Mouse (Mus musculus) embryo, embryonic 11.5 days (tissue): ENCODE measurements around the gene Lrriq1.

Experiments used
- DNase-seq: peaks from one replicate; pipeline ENCODE4 v3.0.0-alpha.2; 2012; ENCODE audit warnings: low read depth, low spot score

Lrriq1 gene

GRCm38 (mm10) chr10:103235707-103236459 lies at the start of gene Lrriq1:
Gene Lrriq1 (minus strand): TSS chr10:103236322.
- DNase-seq = peak; percentile 53

DNA sequence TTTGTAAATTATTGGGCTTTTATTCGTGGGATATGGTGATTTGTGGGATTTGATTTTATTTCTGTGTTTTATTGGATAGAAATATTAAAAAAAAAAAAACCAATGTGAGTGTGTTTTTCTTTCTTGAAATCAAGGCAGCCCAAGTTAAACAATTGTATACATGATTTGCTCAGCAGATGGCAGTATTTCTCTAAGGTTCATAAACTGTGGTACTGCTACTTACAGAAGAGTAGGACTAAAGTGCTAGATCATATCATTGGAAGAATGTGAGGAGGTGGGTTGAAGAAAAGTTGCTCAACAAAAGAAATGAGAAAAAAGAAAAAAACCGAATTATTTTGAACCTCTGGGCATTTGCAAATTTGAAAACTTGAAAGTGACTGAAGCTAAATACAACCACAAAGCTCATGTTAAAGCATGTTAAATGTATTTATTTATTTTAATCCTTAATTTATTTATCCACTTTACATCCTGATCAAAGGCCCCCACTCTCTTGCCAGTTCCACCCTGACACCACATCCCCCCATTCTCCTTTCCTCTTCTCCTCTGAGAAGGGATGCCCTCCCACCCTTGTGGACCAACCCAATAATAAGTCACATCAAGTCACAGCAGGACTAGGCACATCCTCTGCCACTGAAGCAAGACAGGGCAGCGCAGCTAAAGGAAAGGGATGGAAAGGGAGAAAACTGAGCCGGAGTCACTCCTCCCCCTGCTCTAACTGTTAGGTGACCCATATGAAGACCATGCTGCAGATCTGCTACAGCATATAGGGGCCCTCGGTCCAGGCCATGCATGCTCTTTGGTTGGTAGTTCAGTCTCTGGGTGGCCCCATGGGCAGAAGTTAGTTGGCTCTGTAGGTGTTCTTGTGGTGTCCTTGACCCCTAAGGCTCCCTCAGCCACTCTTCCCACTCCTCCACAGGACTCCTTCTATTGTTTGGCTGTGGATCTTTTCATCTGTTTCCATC lies 18.0 kb upstream of the Lrriq1 start:
- DNase-seq = peak; percentile 43

DNA sequence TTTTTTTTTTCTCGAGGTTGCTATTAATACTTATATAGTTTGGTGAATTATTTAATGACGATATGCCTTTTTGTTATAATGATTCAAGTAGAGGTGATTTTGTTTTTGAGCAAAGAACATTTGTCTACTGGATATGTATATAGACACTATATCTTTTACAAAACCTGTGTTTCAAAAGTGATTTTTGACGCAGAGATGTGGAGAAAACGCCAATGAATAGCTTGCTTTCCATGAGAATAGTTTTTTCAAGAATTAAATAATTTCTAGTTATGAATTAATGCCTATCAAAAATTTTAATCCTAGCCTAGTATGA lies 294 bp upstream of the Lrriq1 start:
- DNase-seq = no peak

DNA sequence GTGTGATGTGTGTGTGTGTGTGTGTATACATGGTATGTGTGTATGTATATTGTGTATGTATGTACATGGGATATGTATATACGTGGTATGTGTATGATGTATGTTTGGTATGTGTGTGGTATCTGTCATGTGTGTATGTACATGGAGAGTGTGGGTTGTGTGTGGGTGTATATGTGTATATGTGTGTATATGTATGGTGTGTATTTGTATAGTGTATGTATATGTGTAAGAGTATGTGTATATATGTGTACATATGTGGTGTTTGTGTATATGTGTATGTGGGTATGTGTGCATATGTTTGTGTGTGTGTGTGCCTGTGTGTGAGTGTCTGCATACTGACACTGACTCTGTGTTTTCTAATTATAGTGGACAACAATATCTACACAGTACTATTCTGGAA lies 9.5 kb downstream of the Lrriq1 start:
- DNase-seq = no peak

DNA sequence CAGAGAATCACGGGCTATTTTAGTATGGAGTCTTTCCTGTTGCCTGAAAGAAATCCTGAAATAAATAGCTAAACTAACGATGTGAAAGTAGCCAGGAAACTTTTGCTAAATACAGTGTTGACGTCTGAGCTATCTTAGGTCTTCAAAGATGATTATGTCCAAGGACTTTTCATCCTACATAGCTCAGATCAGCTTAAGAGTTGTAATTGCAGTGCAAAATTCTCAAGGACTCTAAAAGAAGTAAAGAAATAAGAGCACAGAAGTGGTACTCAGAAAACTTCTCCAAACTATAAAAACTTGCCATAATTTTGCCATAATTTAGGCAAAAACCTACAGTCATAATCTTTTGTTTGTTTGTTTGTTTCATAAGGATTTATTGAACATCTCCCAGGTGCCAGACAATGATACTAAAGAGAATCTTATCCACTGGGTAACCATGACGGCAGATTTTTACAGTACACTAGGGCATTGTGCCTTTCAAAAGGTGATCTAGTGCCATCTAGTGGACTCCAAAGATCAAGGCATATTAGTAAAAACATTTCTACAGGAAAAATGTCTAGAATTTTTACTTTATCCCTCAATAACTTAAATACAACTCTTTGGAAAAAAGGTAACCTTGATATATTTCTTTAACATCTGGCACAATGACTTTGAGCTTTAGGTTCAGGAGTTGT lies 41.3 kb downstream of the Lrriq1 start:
- peak; percentile 38 for DNase-seq

- DNase-seq = no peak
Measured at GRCm38 (mm10) chr10:103145769-103146379, 90.2 kb downstream of the Lrriq1 start.

DNA sequence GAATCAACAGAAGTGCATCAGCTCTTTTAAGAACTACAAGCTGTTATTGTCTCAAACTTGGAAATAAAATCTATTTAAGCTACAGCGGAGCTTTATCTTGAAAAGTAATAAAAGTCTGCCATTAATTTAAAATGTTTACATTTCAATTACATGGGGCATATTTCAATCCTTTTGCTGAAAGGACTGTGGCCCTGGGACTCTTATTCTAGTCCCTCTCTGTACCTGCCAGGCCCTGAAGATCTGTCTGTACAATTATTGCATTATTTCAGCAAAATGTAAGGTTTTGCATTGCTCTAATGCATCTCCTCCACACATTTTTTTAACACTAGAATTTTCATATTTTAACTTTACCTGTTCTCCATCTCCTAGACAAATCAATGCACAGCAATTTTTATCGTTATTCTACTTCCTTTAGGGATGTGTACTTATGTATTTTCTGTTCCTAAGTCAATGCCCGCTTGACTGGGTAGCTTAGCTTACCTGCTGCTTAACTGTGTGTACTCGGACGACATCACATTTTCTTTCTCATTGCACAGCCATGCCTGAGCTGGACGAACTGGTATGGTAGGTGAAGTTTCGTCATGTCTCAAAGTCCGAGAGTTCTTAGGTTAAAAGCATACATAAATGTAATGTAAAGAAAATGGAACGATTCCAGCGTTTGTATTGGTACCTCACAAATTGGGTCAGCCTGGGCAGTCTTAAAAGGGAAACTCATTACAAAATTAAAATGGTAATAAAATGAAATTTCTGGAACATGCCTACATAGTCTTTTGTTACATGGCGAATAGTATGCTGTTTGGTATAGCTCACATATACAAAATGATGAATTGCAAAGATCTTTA lies 91.0 kb downstream of the Lrriq1 start:
- DNase-seq = no peak

- no peak for DNase-seq
Measured at GRCm38 (mm10) chr10:103142526-103142925, 93.6 kb downstream of the Lrriq1 start.

GRCm38 (mm10) chr10:103141532-103141931 lies 94.6 kb downstream of the Lrriq1 start:
- peak; percentile 29 for DNase-seq

DNA sequence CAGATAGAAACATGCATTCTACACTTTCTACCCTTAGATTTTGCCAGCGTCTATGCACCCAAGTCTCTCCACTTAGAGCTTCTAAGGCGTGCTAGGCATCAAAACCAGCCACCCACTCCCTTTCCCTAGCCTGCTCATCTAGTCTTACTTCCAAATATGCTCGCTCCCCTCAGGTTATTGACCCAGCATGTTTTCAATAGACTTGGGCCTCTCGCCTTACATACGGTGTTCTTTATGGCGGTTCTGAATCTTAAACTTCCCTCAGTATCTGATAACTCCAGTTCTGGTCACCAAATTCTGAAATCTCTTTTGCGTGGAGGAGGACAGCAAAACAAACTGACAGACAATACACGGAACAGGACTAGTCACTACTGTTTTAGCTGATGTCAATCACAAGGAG lies 95.5 kb downstream of the Lrriq1 start:
- no peak for DNase-seq

DNA sequence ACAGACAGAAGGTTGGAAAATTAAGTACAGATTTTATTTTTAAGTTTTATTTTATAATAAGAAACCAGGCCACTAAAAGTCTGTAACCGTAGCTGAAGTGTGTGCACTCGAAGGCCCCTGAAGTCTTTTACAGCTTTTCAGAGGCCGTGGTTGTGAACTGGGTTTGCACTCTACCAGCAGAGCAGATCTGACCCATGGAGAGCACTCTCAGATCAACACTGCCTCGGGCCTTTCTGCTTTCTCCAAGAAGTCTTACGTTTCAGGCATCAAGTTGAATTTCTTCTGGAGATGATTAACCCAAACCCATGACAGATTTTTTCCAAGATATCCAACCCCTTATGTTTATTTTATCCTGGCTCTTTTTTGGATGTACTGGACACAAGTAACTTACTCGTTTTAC lies 121.5 kb downstream of the Lrriq1 start:
- no peak for DNase-seq

DNA sequence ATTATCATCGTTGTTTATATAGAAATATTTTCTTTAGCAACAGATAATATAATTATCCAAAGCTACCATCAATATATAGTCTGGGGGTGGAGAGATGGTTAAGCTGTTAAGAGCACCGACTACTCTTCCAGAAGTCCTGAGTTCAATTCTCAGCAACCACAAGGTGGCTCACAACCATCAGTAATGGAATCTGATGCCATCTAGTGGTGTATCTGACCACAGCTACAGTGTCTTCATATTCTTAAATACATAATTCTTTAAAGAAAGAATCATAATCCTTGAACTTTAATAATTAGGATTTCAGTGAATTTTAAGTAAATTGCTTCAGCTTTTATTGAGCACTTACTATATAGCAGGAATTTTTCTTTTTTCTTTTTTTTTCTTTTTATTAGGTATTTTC lies 128.0 kb downstream of the Lrriq1 start:
- DNase-seq = no peak

GRCm38 (mm10) chr10:103086101-103086500 lies 150.0 kb downstream of the Lrriq1 start:
- DNase-seq = no peak

GRCm38 (mm10) chr10:103049593-103049992 lies 186.5 kb downstream of the Lrriq1 start:
- DNase-seq = no peak

- DNase-seq = no peak
Measured at GRCm38 (mm10) chr10:103046623-103047022, 189.5 kb downstream of the Lrriq1 start.

GRCm38 (mm10) chr10:103045019-103045418 lies 191.1 kb downstream of the Lrriq1 start:
- no peak for DNase-seq

GRCm38 (mm10) chr10:103035002-103035640 lies 201.0 kb downstream of the Lrriq1 start:
- no peak for DNase-seq

DNA sequence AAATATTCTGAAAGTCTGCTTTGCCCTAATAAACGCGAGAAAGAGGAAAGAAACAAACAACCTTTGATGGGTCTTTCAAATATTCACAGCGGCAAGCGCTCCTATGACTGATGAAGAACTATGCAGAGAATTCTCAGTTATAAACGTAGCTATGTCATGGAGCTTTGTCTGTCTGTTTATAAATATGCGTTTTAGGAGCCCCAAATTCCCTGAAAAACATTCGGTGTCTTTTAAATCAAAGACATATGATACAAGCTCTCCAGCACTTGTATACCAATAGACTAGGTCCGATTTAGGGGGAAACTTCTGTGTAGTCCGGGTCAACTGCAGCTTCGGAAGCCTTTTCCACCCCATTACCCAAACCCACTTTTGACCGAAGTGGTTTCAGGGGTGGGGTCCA lies 205.2 kb downstream of the Lrriq1 start:
- DNase-seq = no peak

DNA sequence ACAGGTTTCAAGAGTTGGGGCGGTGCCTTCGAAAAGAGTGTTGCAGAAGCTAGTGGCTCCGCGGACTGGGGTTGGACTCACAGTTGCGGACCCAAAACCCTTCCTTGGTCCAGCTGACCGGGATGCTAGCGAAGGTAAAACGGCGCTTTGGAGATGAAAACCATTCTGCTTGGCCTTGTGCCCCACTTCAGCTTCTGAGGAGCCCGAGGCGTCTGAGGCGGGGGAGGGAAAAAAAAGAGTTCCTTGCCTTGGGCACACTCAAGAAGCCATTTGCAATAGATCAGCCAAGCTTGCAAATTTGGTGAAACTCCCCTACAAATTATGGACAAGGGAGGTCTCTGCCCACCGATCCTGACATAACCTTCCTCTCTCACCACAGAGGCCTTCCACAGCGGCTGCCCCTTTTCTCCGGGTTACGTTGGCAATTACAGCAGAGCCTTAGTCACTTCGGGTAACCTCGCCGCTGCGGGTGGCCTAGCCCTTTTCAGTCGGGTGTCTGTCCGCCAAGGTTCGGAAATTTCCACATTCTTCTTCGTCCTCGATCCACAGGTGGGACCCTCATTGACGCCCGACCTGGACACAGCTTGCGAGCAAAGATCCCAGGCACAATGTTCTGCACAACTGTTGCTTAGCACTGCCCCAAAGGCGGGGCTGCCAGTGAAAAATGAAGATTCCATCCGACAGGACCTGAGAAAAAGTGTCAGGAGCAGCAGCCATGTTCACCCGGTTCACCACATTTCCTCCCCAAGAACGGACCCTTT lies 206.2 kb downstream of the Lrriq1 start, which contains the start of gene Alx1:
TSS of gene Alx1 (minus strand) at position 486 of the 761 bp plus-strand sequence.
- no peak for DNase-seq
